Mouse (Mus musculus) hindbrain, embryonic 16.5 days (tissue): ENCODE data around the gene Gpr89. TPM values are rescaled to one million over a fixed set of nuclear protein-coding genes. Genes with fewer than 3 reads are reported as not detected.

Experiments used
- ATAC-seq: fragments of 200-750 bp; cut with Nextera tagmentation; 2 replicates; pipeline ENCODE4 v1.8.0; 2017; ENCODE audit warnings: moderate TSS enrichment, moderate library complexity
- H3K27ac ChIP-seq: fragments of 300-500 bp; sonication (generic); 2 replicates; pipeline ENCODE4 v1.5.1; 2014; ENCODE audit warnings: low read depth, mild to moderate bottlenecking, control low read depth, low read length, moderate library complexity
- H3K27me3 ChIP-seq: fragments of 300-500 bp; sonication (generic); replicated peaks from 2 replicates; pipeline ENCODE4 v1.6.1; 2014; ENCODE audit warnings: low read length; ENCODE audit not compliant: control insufficient read depth, insufficient read depth
- H3K36me3 ChIP-seq: fragments of 300-500 bp; sonication (generic); 2 replicates; pipeline ENCODE4 v1.6.1; 2014; ENCODE audit warnings: mild to moderate bottlenecking, low read length, moderate library complexity, mixed read lengths; ENCODE audit not compliant: control insufficient read depth, insufficient read depth
- H3K4me1 ChIP-seq: fragments of 300-500 bp; sonication (generic); 2 replicates; pipeline ENCODE4 v1.6.1; 2014; ENCODE audit warnings: low read depth, low read length; ENCODE audit not compliant: control insufficient read depth, insufficient read depth
- H3K4me2 ChIP-seq: fragments of 300-500 bp; sonication (generic); 2 replicates; pipeline ENCODE4 v1.6.1; 2014; ENCODE audit warnings: mild to moderate bottlenecking, low read length, control low read depth, moderate library complexity
- H3K4me3 ChIP-seq: fragments of 300-500 bp; sonication (generic); 2 replicates; pipeline ENCODE4 v1.5.1; 2014; ENCODE audit warnings: mild to moderate bottlenecking, low read length, control low read depth, moderate library complexity
- H3K9ac ChIP-seq: fragments of 300-500 bp; sonication (generic); 2 replicates; pipeline ENCODE4 v1.6.1; 2014; ENCODE audit warnings: low read depth, mild to moderate bottlenecking, control low read depth, low read length, moderate library complexity
- H3K9me3 ChIP-seq: fragments of 300-500 bp; sonication (generic); 2 replicates; pipeline ENCODE4 v1.6.1; 2014; ENCODE audit warnings: mild to moderate bottlenecking, low read length, moderate library complexity; ENCODE audit not compliant: control insufficient read depth
- WGBS: fragments of 180-500 bp; shearing (Covaris S2); extraction: QIAGEN DNeasy Blood & Tissue Kit; methylation state at CpG from one replicate; pipeline ENCODE4 v1.1.7; 2014; 5-methylcytosine and 5-hydroxymethylcytosine counted together
- polyA plus RNA-seq: library from polyadenylated mRNA; unstranded; fragments of >200 nt; fragmentation: Nextera tagmentation; extraction: Ambion mirVana; gene quantifications from 2 replicates; pipeline ENCODE4 v1.2.1, GENCODE M21; 2015

The Gpr89 gene
- polyA plus RNA-seq, 1 experiment from 2014 or later, result 41.1 TPM

DNA sequence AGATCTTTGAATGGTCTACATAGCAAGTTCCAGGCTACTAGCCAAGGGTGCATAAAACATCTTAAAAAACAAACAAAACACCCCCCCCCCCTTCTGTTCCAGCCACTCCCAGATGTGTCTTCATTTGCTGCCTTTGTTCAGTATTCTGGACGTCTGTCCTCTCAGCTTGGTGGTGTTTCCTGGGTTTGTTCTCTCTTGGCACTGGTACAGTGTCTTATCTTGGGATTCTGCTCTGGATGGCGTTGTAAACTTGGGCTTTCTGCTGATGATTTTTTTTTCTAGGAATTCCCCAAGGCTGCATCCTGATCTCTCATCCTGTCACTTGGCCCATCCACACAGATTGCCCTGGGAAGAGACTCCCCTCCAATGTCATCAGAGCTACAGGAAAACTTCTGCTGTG, 68.7 kb downstream of the Gpr89 start:
- no peak for ATAC-seq
- Histone ChIP-seq H3K4me3 (no peak overlapping the region), H3K27ac (no peak overlapping the region), H3K9ac (no peak overlapping the region), H3K9me3 (no peaks in the 10 kb centered on the region), H3K4me2 (no peak overlapping the region), H3K27me3 (no peaks in the 10 kb centered on the region), H3K36me3 (no peaks in the 10 kb centered on the region), H3K4me1 (no peaks in the 10 kb centered on the region)
- WGBS, result 57% methylated on average over 2 of the region's 2 CpGs

DNA sequence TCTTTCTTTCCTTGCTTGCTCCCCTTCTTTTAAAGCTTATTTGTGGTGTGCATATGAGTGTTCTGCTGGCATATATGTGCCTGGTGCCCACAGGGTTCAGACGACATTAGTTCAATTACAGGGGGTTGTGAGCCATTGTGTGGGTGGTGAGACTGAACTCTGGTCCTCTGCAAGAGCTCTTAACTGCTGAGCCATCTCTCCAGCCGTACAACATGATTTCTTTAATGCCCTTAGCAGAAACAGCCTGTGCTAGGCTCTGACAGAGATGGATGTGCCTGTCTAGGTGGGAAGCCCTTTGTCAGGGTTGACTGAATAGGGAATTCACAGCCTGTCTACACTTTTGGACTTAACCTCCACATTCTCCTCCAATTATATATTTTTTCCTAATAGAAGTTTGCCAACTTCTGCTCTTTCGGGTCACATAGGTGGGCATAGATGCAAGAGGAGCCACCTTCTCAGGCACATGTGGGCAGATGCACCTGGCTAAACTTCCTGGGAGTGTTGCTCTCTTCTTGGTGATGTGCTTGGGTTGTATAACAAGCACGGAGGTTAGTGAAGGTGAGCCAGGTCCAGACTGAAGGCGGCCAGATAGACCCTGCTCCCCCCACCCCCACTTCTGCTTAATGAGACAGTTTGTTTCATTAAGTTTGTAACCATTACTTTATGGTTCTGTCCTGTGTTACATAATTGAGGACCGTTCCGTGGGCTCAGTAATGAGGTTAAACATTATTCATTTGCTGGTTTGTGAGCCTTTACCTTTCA, 70.4 kb downstream of the Gpr89 start:
- Histone ChIP-seq H3K9me3 (no peaks in the 10 kb centered on the region), H3K4me1 (no peaks in the 10 kb centered on the region), H3K36me3 (no peaks in the 10 kb centered on the region), H3K27ac (no peak overlapping the region), H3K9ac (no peak overlapping the region), H3K4me2 (no peak overlapping the region), H3K4me3 (no peak overlapping the region), H3K27me3 (no peaks in the 10 kb centered on the region)
- ATAC-seq, result no peak
- 80% methylated on average over 7 of the region's 7 CpGs for WGBS

DNA sequence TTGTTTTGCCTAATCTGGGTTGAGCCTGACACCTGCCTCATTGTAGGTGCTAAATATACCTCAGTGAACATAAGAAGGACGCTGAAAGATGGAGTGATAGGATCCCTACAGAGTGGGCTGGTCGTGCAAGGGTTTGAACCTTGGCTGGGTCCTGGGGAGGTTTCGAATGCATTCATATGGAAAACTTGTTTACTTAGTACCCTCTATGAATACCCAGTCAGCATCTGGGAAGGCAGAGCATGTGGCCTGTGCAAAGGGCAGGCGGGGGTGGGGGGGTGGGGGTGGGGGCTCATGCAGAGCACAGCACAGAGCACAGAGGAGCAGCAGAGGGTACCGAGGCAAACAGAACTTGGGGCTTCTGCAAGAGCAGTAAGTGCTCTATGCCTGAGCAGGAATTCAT, 72.2 kb downstream of the Gpr89 start:
- no peak for ATAC-seq
- H3K36me3 ChIP-seq, result no peaks in the 10 kb centered on the region
- H3K9ac ChIP-seq, result no peak overlapping the region
- H3K27me3 ChIP-seq, result no peaks in the 10 kb centered on the region
- H3K4me3 ChIP-seq, result no peak overlapping the region
- WGBS, result 16% methylated on average over 5 of the region's 5 CpGs
- H3K4me2 ChIP-seq, result no peak overlapping the region
- H3K9me3 ChIP-seq, result no peaks in the 10 kb centered on the region
- H3K4me1 ChIP-seq, result no peaks in the 10 kb centered on the region
- H3K27ac ChIP-seq, result no peak overlapping the region

DNA sequence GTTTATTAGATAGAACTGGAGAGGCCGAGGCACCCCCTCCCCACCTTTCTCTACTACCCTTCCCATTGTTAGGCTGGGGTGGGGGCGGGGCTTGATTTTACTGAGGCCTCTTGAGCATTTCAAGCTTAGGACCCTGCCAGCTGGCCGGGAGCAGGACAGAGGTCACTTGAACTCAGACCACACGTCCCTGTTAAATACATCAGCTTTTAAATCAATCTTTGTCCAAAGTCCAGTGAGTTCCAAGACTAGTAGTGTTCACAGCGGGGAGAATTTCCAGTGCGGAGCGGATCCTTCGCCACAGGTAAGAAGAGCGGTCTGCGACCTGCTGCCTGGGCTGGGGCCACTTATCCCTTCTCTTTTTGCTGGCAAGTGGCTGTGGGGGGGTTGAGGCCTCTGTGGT, 75.3 kb downstream of the Gpr89 start:
- H3K4me1 ChIP-seq, result no peaks in the 10 kb centered on the region
- no peak for ATAC-seq
- H3K27me3 ChIP-seq, result no peaks in the 10 kb centered on the region
- 77% methylated on average over 10 of the region's 10 CpGs for WGBS
- no peaks in the 10 kb centered on the region for H3K36me3 ChIP-seq
- H3K27ac ChIP-seq, result no peak overlapping the region
- H3K9me3 ChIP-seq, result no peaks in the 10 kb centered on the region
- no peak overlapping the region for H3K9ac ChIP-seq
- H3K4me2 ChIP-seq, result no peak overlapping the region
- H3K4me3 ChIP-seq, result no peak overlapping the region

DNA sequence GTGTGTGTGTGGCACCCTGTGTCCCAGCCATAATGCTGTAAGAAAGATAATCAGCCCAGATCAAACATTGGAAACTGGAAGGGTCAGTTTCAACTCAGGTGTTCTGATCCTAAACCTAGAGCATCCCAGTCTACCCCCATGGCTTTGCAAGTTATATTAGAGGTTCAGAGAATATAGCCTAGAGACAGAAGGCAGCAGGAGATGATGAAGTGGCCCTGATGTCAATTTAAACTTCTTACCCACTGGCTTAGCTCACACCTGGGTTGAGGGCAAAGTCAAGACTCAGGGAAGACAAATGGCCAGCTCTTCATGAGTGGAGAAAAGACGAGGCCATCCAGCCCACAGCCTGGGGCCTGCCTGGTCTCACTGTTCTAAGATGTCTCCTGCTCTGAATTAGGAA, 76.2 kb downstream of the Gpr89 start, which contains the start of the genes Pdzk1 and Cd160:
Gene Pdzk1, plus strand, starts transcription at position 301 of the 400 bp plus-strand sequence.
Gene Cd160, minus strand, starts transcription at position 368 of the 400 bp plus-strand sequence.
- ATAC-seq, result no peak
- Histone ChIP-seq H3K9ac (no peak within 1 kb of the TSS), H3K27me3 (no peaks in the 10 kb centered on the region), H3K4me2 (no peak within 1 kb of the TSS; the same call in 1 of the 2 replicates), H3K27ac (no peak within 1 kb of the TSS), H3K9me3 (no peaks in the 10 kb centered on the region), H3K4me3 (no peak within 1 kb of the TSS), H3K36me3 (no peaks in the 10 kb centered on the region), H3K4me1 (no peaks in the 10 kb centered on the region)
- WGBS, result 75% methylated on average over 1 of the region's 1 CpGs

DNA sequence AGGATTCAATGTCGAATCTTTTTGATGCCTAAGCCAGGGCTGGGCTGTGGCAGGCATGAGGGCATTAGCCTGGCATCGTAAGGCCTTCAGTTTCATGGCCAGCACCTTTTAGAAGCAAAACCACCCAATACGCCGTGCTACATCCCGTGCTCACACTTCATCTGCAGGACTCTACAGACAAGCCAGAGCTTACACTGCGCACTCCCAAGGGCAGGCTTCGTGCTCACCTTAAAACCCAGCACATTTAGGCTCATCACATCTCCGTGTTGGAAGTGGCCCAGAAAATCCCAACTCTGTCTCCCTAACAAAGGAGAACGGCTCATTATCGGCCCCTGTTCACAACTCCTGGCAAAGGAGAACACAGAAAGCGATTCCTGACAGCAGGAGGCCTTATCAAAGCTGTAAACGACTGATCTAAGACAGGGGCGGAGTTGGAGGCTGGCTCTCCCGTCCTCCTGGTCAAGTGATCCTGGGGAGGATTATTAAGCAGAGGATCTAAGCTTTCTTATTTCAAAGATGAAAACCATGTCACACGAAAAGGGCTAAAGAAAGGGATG, 76.8 kb downstream of the Gpr89 start:
- Histone ChIP-seq H3K36me3 (no peaks in the 10 kb centered on the region), H3K4me2 (no peak overlapping the region; the same call in 1 of the 2 replicates), H3K27ac (no peak overlapping the region), H3K9ac (no peak overlapping the region), H3K27me3 (no peaks in the 10 kb centered on the region), H3K4me3 (no peak overlapping the region), H3K4me1 (no peaks in the 10 kb centered on the region), H3K9me3 (no peaks in the 10 kb centered on the region)
- 39% methylated on average over 15 of the region's 15 CpGs for WGBS
- ATAC-seq, result no peak

DNA sequence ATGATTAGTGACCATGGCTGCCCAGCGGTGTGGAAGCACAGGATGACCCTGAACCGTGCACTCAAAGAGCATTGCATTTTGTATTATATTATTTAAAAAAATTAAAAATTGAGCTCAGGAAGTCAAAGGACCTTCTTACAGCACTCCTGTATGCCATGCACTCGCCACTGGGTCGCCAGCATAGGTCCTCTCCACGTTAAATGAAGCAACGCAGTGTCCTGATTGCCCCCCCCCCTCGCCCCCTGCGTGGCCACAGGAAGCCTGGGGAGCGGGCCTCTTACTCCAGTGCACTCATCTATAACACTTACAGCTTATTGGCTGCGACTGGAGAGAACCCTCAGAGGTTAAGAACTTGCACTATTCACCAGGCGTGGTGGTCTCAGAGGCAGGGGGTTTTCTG, 79.9 kb downstream of the Gpr89 start:
- Histone ChIP-seq H3K4me1 (no peaks in the 10 kb centered on the region), H3K27me3 (no peaks in the 10 kb centered on the region), H3K36me3 (no peaks in the 10 kb centered on the region), H3K9ac (no peak overlapping the region), H3K9me3 (no peaks in the 10 kb centered on the region), H3K4me3 (no peak overlapping the region), H3K27ac (no peak overlapping the region), H3K4me2 (no peak overlapping the region)
- 43% methylated on average over 11 of the region's 11 CpGs for WGBS
- ATAC-seq, result no peak

DNA sequence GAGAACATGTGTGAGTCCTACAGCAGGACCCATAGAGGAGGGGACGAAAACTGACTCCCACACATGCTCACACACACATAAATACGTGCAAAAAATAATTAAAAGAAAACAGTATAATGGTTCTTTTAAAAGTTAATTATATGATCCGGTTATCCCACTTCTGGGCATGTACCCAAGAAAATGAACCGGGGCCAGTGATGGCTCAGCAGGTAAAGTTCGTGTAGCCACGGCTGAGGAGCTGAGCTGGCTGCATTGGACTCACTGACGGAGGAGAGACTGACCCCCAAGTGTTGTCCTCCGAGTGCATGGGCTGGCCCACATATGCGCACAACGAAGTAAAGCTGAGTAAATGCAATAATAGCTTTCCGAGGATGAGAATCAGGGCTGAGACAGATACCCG, 80.5 kb downstream of the Gpr89 start:
- Histone ChIP-seq H3K36me3 (no peaks in the 10 kb centered on the region), H3K27ac (no peak overlapping the region), H3K4me2 (no peak overlapping the region), H3K27me3 (no peaks in the 10 kb centered on the region), H3K9ac (no peak overlapping the region), H3K4me1 (no peaks in the 10 kb centered on the region), H3K4me3 (no peak overlapping the region), H3K9me3 (no peaks in the 10 kb centered on the region)
- WGBS, result 81% methylated on average over 12 of the region's 12 CpGs
- no peak for ATAC-seq

DNA sequence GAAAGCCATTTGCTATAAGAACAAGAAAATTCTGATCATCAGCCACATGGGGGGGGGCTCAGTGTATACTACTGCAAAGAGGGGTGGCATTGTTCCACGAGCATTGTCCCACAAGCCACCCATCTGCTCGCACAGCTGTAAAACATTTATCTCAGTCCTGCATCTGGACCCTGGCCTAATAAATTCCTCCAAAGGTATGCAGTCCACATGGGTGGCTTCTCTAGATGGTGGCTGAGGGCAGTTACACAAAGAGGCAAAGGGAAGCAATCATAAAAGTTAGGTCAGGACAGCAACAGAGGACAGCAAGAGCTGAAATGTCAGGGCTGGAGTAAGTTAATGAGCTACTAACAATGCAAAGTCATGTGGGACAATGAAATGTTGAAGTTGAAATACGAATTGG, 81.4 kb downstream of the Gpr89 start:
- Histone ChIP-seq H3K36me3 (no peaks in the 10 kb centered on the region), H3K9ac (no peak overlapping the region), H3K27ac (no peak overlapping the region), H3K9me3 (no peaks in the 10 kb centered on the region), H3K4me3 (no peak overlapping the region), H3K4me2 (no peak overlapping the region), H3K4me1 (no peaks in the 10 kb centered on the region), H3K27me3 (no peaks in the 10 kb centered on the region)
- ATAC-seq, result no peak
- 64% methylated on average over 3 of the region's 3 CpGs for WGBS
